Comparison of ENCODE assay signal across 8 mouse cellular contexts in genomic region chr4:155151221-155151788, GRCm38 (mm10).
DNase-seq lines count a peak whose midpoint lies in the region; ATAC-seq and TF ChIP-seq lines count a peak whose summit lies in the region.

No protein-coding gene starts in this region.

- no peaks in the 10 kb centered on the region for H3K27me3 ChIP-seq in heart, adult 2 months (ENCODE audit: control insufficient read depth, insufficient read depth, low read length)
- H3K27me3 ChIP-seq in E14TG2a.4 (ENCODE audit: insufficient read depth, low read length), result peaks cover 31% of the 10 kb centered on the region
- no peaks in the 10 kb centered on the region for H3K27me3 ChIP-seq in heart, embryonic 16.5 days (ENCODE audit: control insufficient read depth, insufficient read depth, low read length)
- H3K27me3 ChIP-seq in liver, postnatal 0 days (ENCODE audit: insufficient read depth, low read length), result no peaks in the 10 kb centered on the region

- TF ChIP-seq CTCF in heart, adult 2 months (IDR thresholded peaks at IDR 0.05), result no peak
- TF ChIP-seq CTCF in E14TG2a.4 (conservative IDR thresholded peaks at IDR 0.05; ENCODE audit: low read length), result no peak
- TF ChIP-seq CTCF in liver, postnatal 0 days (IDR thresholded peaks at IDR 0.05; ENCODE audit: low read depth), result no peak

- peaks cover 30% of the 10 kb centered on the region for H3K4me1 ChIP-seq in heart, adult 2 months (ENCODE audit: control insufficient read depth, insufficient read depth, low read length)
- peaks cover 81% of the 10 kb centered on the region for H3K4me1 ChIP-seq in E14TG2a.4 (replicated peaks; ENCODE audit: low read depth, low read length)
- H3K4me1 ChIP-seq in heart, embryonic 16.5 days (ENCODE audit: control insufficient read depth, insufficient read depth, low read length), result peaks cover 18% of the 10 kb centered on the region
- peaks cover 23% of the 10 kb centered on the region for H3K4me1 ChIP-seq in liver, postnatal 0 days (ENCODE audit: insufficient read depth)

- peak overlapping the region; percentile 72 for H3K4me3 ChIP-seq in heart, adult 2 months
- peak overlapping the region; percentile 77 for H3K4me3 ChIP-seq in E14TG2a.4 (replicated peaks; ENCODE audit: low read length)
- H3K4me3 ChIP-seq in heart, embryonic 16.5 days (ENCODE audit: low read length), result peak overlapping the region; percentile 46
- H3K4me3 ChIP-seq in liver, postnatal 0 days (ENCODE audit: low read depth, low read length), result peak overlapping the region; percentile 52

- peak overlapping the region; percentile 66 for H3K4me2 ChIP-seq in heart, embryonic 16.5 days (ENCODE audit: low read depth, low read length)
- H3K4me2 ChIP-seq in liver, postnatal 0 days (ENCODE audit: low read depth, low read length), result peak overlapping the region; percentile 70

- peaks cover 7% of the 10 kb centered on the region for H3K36me3 ChIP-seq in heart, adult 2 months (ENCODE audit: control insufficient read depth, insufficient read depth, low read length)
- H3K36me3 ChIP-seq in E14TG2a.4 (ENCODE audit: insufficient read depth, low read length), result peaks cover 34% of the 10 kb centered on the region
- H3K36me3 ChIP-seq in heart, embryonic 16.5 days (ENCODE audit: control insufficient read depth, insufficient read depth), result peaks cover 4% of the 10 kb centered on the region
- peaks cover 9% of the 10 kb centered on the region; the same call in 1 of the 2 replicates for H3K36me3 ChIP-seq in liver, postnatal 0 days (replicated peaks; ENCODE audit: insufficient read depth, low read length)

- no peaks in the 10 kb centered on the region for H3K9me3 ChIP-seq in E14TG2a.4 (ENCODE audit: low read length)
- H3K9me3 ChIP-seq in heart, embryonic 16.5 days (replicated peaks; ENCODE audit: control insufficient read depth, low read length), result no peaks in the 10 kb centered on the region
- no peaks in the 10 kb centered on the region for H3K9me3 ChIP-seq in liver, postnatal 0 days (ENCODE audit: low read length)

- 40% methylated on average over 12 of the region's 12 CpGs for WGBS in heart, adult 2 months
- WGBS in heart, embryonic 16.5 days, result 41% methylated on average over 12 of the region's 12 CpGs
- 26% methylated on average over 12 of the region's 12 CpGs for WGBS in liver, postnatal 0 days (ENCODE audit: insufficient replicate concordance)

- H3K9ac ChIP-seq in heart, adult 2 months (ENCODE audit: low read depth, low read length), result peak overlapping the region; percentile 80
- H3K9ac ChIP-seq in heart, embryonic 16.5 days (ENCODE audit: low read length), result peak overlapping the region; percentile 86
- H3K9ac ChIP-seq in liver, postnatal 0 days (replicated peaks), result peak overlapping the region; percentile 22

- no peaks in the 10 kb centered on the region for H3K79me2 ChIP-seq in heart, adult 2 months (replicated peaks; ENCODE audit: control insufficient read depth, insufficient read depth, low read length)

- peak; percentile 1; the same call in 1 of the 2 replicates for ATAC-seq in heart, embryonic 16.5 days (replicated peaks; ENCODE audit: extremely low read depth, insufficient read depth, low FRiP score)
- no peak for ATAC-seq in liver, postnatal 0 days

- 0 out of 2 replicates have a peak, but pooled peaks have one; percentile 16 for TF ChIP-seq EP300 in heart, adult 2 months (IDR thresholded peaks at IDR 0.05; ENCODE audit: insufficient read depth, low read depth, low read length)
- no peak for TF ChIP-seq EP300 in liver, postnatal 0 days (IDR thresholded peaks at IDR 0.05; ENCODE audit: low read depth)

- DNase-seq in heart, adult 2 months, result no peak
- DNase-seq in heart, postnatal 4 days, result no peak
- no peak for DNase-seq in liver, postnatal 0 days
- DNase-seq in gastrocnemius, adult 18-20 months (ENCODE audit: low spot score), result no peak
- DNase-seq in T-cell, adult 2 months (ENCODE audit: low spot score), result no peak
- DNase-seq in cerebellum, adult 9-10 months, result no peak

- peak overlapping the region; percentile 92 for H3K27ac ChIP-seq in heart, adult 2 months
- H3K27ac ChIP-seq in heart, embryonic 16.5 days (ENCODE audit: low read length), result peak overlapping the region; percentile 58
- H3K27ac ChIP-seq in liver, postnatal 0 days (ENCODE audit: low read depth), result peak overlapping the region; percentile 7; the same call in 1 of the 2 replicates

- intact Hi-C loops in heart, adult 2 months (cut with DNase I), result loop anchor here (2.0 to 5.0 kb wide), 4 partner anchors 21 to 96 kb away; partner anchors contain the start of gene Faap20

- no peak for TF ChIP-seq POLR2A in heart, adult 2 months (IDR thresholded peaks at IDR 0.05; ENCODE audit: insufficient read depth, low read depth, low read length)

Comparison
In these comparisons a context has a peak if more than half of its experiments do, and no peak if none do; other contexts are left out.
1. H3K27ac ChIP-seq: peak in every context shown above with its lines; median percentile 92 in heart, adult 2 months; 58 in heart, embryonic 16.5 days; 7 in liver, postnatal 0 days.
2. H3K9ac ChIP-seq: peak in every context shown above with its lines; median percentile 86 in heart, embryonic 16.5 days; 80 in heart, adult 2 months; 22 in liver, postnatal 0 days.